Mouse (Mus musculus) NIH3T3 (cell line): ENCODE measurements around the gene Srp68.

Experiments
- DNase-seq: peaks from one replicate; pipeline ENCODE4 v3.0.0-alpha.2; 2012; ENCODE audit warnings: low read depth

Srp68 gene

GRCm38 (mm10) chr11:116208660-116209059 is 65.4 kb downstream of the Srp68 start:
- no peak for DNase-seq

GRCm38 (mm10) chr11:116206678-116207077 is 67.3 kb downstream of the Srp68 start:
- no peak for DNase-seq

- no peak for DNase-seq
Measured at GRCm38 (mm10) chr11:116203150-116203549, 70.9 kb downstream of the Srp68 start.

- DNase-seq: no peak
Measured at GRCm38 (mm10) chr11:116201151-116201550, 72.9 kb downstream of the Srp68 start.

GRCm38 (mm10) chr11:116198639-116199531 is 75.1 kb downstream of the Srp68 start, which contains the start of the genes Ten1 and Acox1:
Ten1 (plus strand) TSS chr11:116198855.
Acox1 (minus strand) TSS chr11:116199045.
- peak; percentile 98 for DNase-seq

- DNase-seq: peak; percentile 15
Measured at GRCm38 (mm10) chr11:116198132-116198531, 75.9 kb downstream of the Srp68 start.

- DNase-seq: no peak
Measured at GRCm38 (mm10) chr11:116197584-116197906, 76.5 kb downstream of the Srp68 start.

- DNase-seq: no peak
Measured at GRCm38 (mm10) chr11:116196866-116197583, 77.0 kb downstream of the Srp68 start.

- no peak for DNase-seq
Measured at GRCm38 (mm10) chr11:116196336-116196735, 77.7 kb downstream of the Srp68 start.

GRCm38 (mm10) chr11:116195252-116195651 is 78.8 kb downstream of the Srp68 start:
- DNase-seq: no peak
